Mouse (Mus musculus) right cerebral cortex, postnatal 10 days (tissue): ENCODE measurements around the gene Tnfsf14.
A peak's percentile ranks its signal among the peaks of the same experiment; 100 is the strongest.

ENCODE experiments used
- DNase-seq, 2 experiments: peaks; one replicate each; pipeline ENCODE4 v3.0.0; 2021; ENCODE audit warnings: low spot score in 2 of 2

Gene Tnfsf14

GRCm38 (mm10) chr17:57194041-57194507 lies at the start of gene Tnfsf14:
Tnfsf14 (minus strand) TSS chr17:57194177.
- peak in 1 of 2 experiments; percentile 28 for DNase-seq

GRCm38 (mm10) chr17:57237181-57237580 lies 43.2 kb upstream of the Tnfsf14 start:
- DNase-seq: no peak

GRCm38 (mm10) chr17:57235803-57236202 lies 41.8 kb upstream of the Tnfsf14 start:
- DNase-seq: no peak

- DNase-seq: no peak
Observed at GRCm38 (mm10) chr17:57234254-57234928, 40.4 kb upstream of the Tnfsf14 start.

GRCm38 (mm10) chr17:57233038-57233437 lies 39.1 kb upstream of the Tnfsf14 start:
- DNase-seq: no peak

- DNase-seq: no peak
Observed at GRCm38 (mm10) chr17:57232200-57232599, 38.2 kb upstream of the Tnfsf14 start.

- no peak for DNase-seq
Observed at GRCm38 (mm10) chr17:57231321-57231771, 37.4 kb upstream of the Tnfsf14 start.

GRCm38 (mm10) chr17:57230728-57231125 lies 36.8 kb upstream of the Tnfsf14 start:
- no peak for DNase-seq

GRCm38 (mm10) chr17:57229851-57230727 lies 36.1 kb upstream of the Tnfsf14 start:
- no peak for DNase-seq

GRCm38 (mm10) chr17:57228873-57229272 lies 34.9 kb upstream of the Tnfsf14 start:
- DNase-seq: no peak

GRCm38 (mm10) chr17:57228014-57228413 lies 34.0 kb upstream of the Tnfsf14 start, which contains the start of gene C3:
C3 (minus strand) TSS chr17:57228136.
- DNase-seq: no peak

GRCm38 (mm10) chr17:57227468-57227867 lies 33.5 kb upstream of the Tnfsf14 start:
- no peak for DNase-seq

GRCm38 (mm10) chr17:57223313-57223712 lies 29.3 kb upstream of the Tnfsf14 start:
- peak in 1 of 2 experiments; percentile 6 for DNase-seq

GRCm38 (mm10) chr17:57221911-57222310 lies 27.9 kb upstream of the Tnfsf14 start:
- peak in 1 of 2 experiments; percentile 16 for DNase-seq

- DNase-seq: peak in 1 of 2 experiments; percentile 23
Observed at GRCm38 (mm10) chr17:57219884-57220207, 25.9 kb upstream of the Tnfsf14 start.

GRCm38 (mm10) chr17:57219167-57219883 lies 25.3 kb upstream of the Tnfsf14 start:
- DNase-seq: peak; percentile 56 to 78

GRCm38 (mm10) chr17:57218335-57218900 lies 24.4 kb upstream of the Tnfsf14 start:
- DNase-seq: no peak

- no peak for DNase-seq
Observed at GRCm38 (mm10) chr17:57214676-57215387, 20.9 kb upstream of the Tnfsf14 start.

- no peak for DNase-seq
Observed at GRCm38 (mm10) chr17:57211501-57211900, 17.5 kb upstream of the Tnfsf14 start.

- DNase-seq: no peak
Observed at GRCm38 (mm10) chr17:57209330-57209729, 15.4 kb upstream of the Tnfsf14 start.

GRCm38 (mm10) chr17:57207938-57208337 lies 14.0 kb upstream of the Tnfsf14 start:
- DNase-seq: no peak
